Mouse (Mus musculus) retina, embryonic 14.5 days (tissue): Measurements from ENCODE around the gene Gnaq.

Experiments
- DNase-seq: peaks from one replicate; pipeline ENCODE4 v3.0.0-alpha.2; 2015; ENCODE audit warnings: low spot score

Gene Gnaq

GRCm38 (mm10) chr19:16319986-16320385 is 187.4 kb downstream of the Gnaq start:
- DNase-seq: no peak

- no peak for DNase-seq
Measured at GRCm38 (mm10) chr19:16322986-16323385, 190.4 kb downstream of the Gnaq start.

- no peak for DNase-seq
Measured at GRCm38 (mm10) chr19:16324239-16324638, 191.6 kb downstream of the Gnaq start.

- DNase-seq: peak; percentile 52
Measured at GRCm38 (mm10) chr19:16325911-16326310, 193.3 kb downstream of the Gnaq start.

GRCm38 (mm10) chr19:16327401-16328073 is 194.9 kb downstream of the Gnaq start:
- no peak for DNase-seq

- DNase-seq: peak; percentile 31
Measured at GRCm38 (mm10) chr19:16328074-16328850, 195.6 kb downstream of the Gnaq start.

GRCm38 (mm10) chr19:16329056-16329455 is 196.4 kb downstream of the Gnaq start:
- no peak for DNase-seq

GRCm38 (mm10) chr19:16329648-16330047 is 197.0 kb downstream of the Gnaq start:
- no peak for DNase-seq

GRCm38 (mm10) chr19:16330161-16330560 is 197.5 kb downstream of the Gnaq start:
- no peak for DNase-seq

GRCm38 (mm10) chr19:16331047-16331446 is 198.4 kb downstream of the Gnaq start:
- DNase-seq: no peak

GRCm38 (mm10) chr19:16337866-16338530 is 205.4 kb downstream of the Gnaq start:
- no peak for DNase-seq

GRCm38 (mm10) chr19:16339954-16340586 is 207.4 kb downstream of the Gnaq start:
- DNase-seq: no peak

GRCm38 (mm10) chr19:16342702-16343101 is 210.1 kb downstream of the Gnaq start:
- DNase-seq: peak; percentile 38

- DNase-seq: no peak
Measured at GRCm38 (mm10) chr19:16345516-16345915, 212.9 kb downstream of the Gnaq start.

GRCm38 (mm10) chr19:16347037-16347436 is 214.4 kb downstream of the Gnaq start:
- no peak for DNase-seq

GRCm38 (mm10) chr19:16353701-16354136 is 221.1 kb downstream of the Gnaq start:
- DNase-seq: peak; percentile 89

GRCm38 (mm10) chr19:16358148-16358547 is 225.5 kb downstream of the Gnaq start:
- no peak for DNase-seq

- DNase-seq: peak; percentile 54
Measured at GRCm38 (mm10) chr19:16358905-16359304, 226.3 kb downstream of the Gnaq start.

- no peak for DNase-seq
Measured at GRCm38 (mm10) chr19:16366465-16367063, 233.9 kb downstream of the Gnaq start.

GRCm38 (mm10) chr19:16367218-16367617 is 234.6 kb downstream of the Gnaq start:
- no peak for DNase-seq

GRCm38 (mm10) chr19:16371680-16372079 is 239.0 kb downstream of the Gnaq start:
- DNase-seq: no peak
